13 mouse cellular contexts compared by ENCODE assay signal in genomic region chr2:4635804-4636203, GRCm38 (mm10). TPM values are rescaled to one million over a fixed set of nuclear protein-coding genes. Genes with fewer than 3 reads are reported as not detected.
A peak's percentile ranks its signal among the peaks of the same experiment; 100 is the strongest.
DNase-seq lines count a peak whose midpoint lies in the region; TF ChIP-seq lines count a peak whose summit lies in the region.
"Had no signal": no experiment of that assay in that cellular context is flagged by ENCODE, and none has a peak within 500 bp of the region (broad histone marks: within the 10 kb centered on the region; RNA-seq: fewer than 3 reads in every experiment).

No protein-coding gene starts in this region.

- H3K27ac ChIP-seq in layer of hippocampus, adult 2 months = no peak overlapping the region
- H3K27ac ChIP-seq: forebrain, embryonic 15.5 days; liver, embryonic 13.5 days; midbrain, embryonic 12.5 days; stomach, embryonic 15.5 days had no signal

- H3K4me3 ChIP-seq in layer of hippocampus, adult 2 months = no peak overlapping the region
- H3K4me3 ChIP-seq: forebrain, embryonic 15.5 days; liver, embryonic 13.5 days; midbrain, embryonic 12.5 days; stomach, embryonic 15.5 days had no signal

- DNase-seq in embryo, embryonic 11 days = peak; percentile 17
- no peak for DNase-seq in embryo, embryonic 10 days (ENCODE audit: low spot score)
- DNase-seq in layer of hippocampus, adult 2 months (ENCODE audit: low spot score in 2 of 2) = peak in 1 of 2 experiments; percentile 50
- no peak for DNase-seq in layer of hippocampus, postnatal 36 days
- DNase-seq in 3T3-L1 (ENCODE audit: low read depth, low spot score) = peak; percentile 37
- DNase-seq in adipocyte (ENCODE audit: low spot score) = peak; percentile 23
- no peak for DNase-seq in testis, postnatal 10 days (ENCODE audit: low spot score)
- no peak for DNase-seq in gastrocnemius, postnatal 14 days
- DNase-seq: layer of hippocampus, adult 9-11 months; liver, embryonic 13.5 days had no signal

- TF ChIP-seq CTCF in layer of hippocampus, adult 2 months (conservative IDR thresholded peaks at IDR 0.05) = peak; percentile 76

- intact Hi-C loops in gastrocnemius, postnatal 14 days (cut with DNase I; ENCODE audit: low total_unique reads) = loop anchor here (5.0 kb wide), 1 partner anchor 139 kb away; no protein-coding TSS in a partner anchor

RNA-seq across cellular contexts. Expression of gene Prpf18, which starts 16.1 kb away (rescaled TPM):
- total RNA-seq in layer of hippocampus, adult 2 months (2021) = 10 to 100 TPM; 48.2 to 50.4 TPM
- 10 to 100 TPM; 51.0 to 52.5 TPM for total RNA-seq in layer of hippocampus, postnatal 36 days (2021)
- 10 to 100 TPM; 30.4 to 31.1 TPM for total RNA-seq in gastrocnemius, postnatal 14 days (2021)

Comparison
In these comparisons a context has a peak if more than half of its experiments do, and no peak if none do; other contexts are left out.
1. DNase-seq: peak in embryo, embryonic 11 days (single experiment), 3T3-L1 (single experiment) and adipocyte (single experiment); none in embryo, embryonic 10 days (single experiment), layer of hippocampus, postnatal 36 days (0 of 2), testis, postnatal 10 days (single experiment) and gastrocnemius, postnatal 14 days (single experiment).